Mouse (Mus musculus) left cerebral cortex, adult 11 months (tissue): Measurements from ENCODE around the gene Clstn1.
A peak's percentile ranks its signal among the peaks of the same experiment; 100 is the strongest.

Source experiments
- DNase-seq: peaks from one replicate; pipeline ENCODE4 v3.0.0; 2022; ENCODE audit warnings: low spot score

Clstn1 gene

GRCm38 (mm10) chr4:149567432-149568026 is 18.7 kb upstream of the Clstn1 start:
- DNase-seq, result no peak

- no peak for DNase-seq
These were observed 17.6 kb upstream of the Clstn1 start for GRCm38 (mm10) chr4:149568622-149569021.

- no peak for DNase-seq
These were observed 16.3 kb upstream of the Clstn1 start for GRCm38 (mm10) chr4:149569781-149570497.

- DNase-seq, result no peak
These were observed 15.8 kb upstream of the Clstn1 start for GRCm38 (mm10) chr4:149570498-149570863.

- no peak for DNase-seq
These were observed 15.1 kb upstream of the Clstn1 start for GRCm38 (mm10) chr4:149571209-149571608.

GRCm38 (mm10) chr4:149571651-149572149 is 14.6 kb upstream of the Clstn1 start:
- DNase-seq, result no peak

- no peak for DNase-seq
These were observed 13.8 kb upstream of the Clstn1 start for GRCm38 (mm10) chr4:149572446-149572845.

- DNase-seq, result no peak
These were observed 13.4 kb upstream of the Clstn1 start for GRCm38 (mm10) chr4:149572851-149573250.

GRCm38 (mm10) chr4:149574391-149574821 is 11.9 kb upstream of the Clstn1 start:
- no peak for DNase-seq

GRCm38 (mm10) chr4:149576061-149576460 is 10.2 kb upstream of the Clstn1 start:
- no peak for DNase-seq

GRCm38 (mm10) chr4:149576993-149577548 is 9.2 kb upstream of the Clstn1 start:
- no peak for DNase-seq

GRCm38 (mm10) chr4:149578085-149578681 is 8.1 kb upstream of the Clstn1 start:
- DNase-seq, result no peak

- no peak for DNase-seq
These were observed 7.4 kb upstream of the Clstn1 start for GRCm38 (mm10) chr4:149578831-149579230.

GRCm38 (mm10) chr4:149585236-149585635 is 1.0 kb upstream of the Clstn1 start:
- no peak for DNase-seq

- DNase-seq, result no peak
These were observed 721 bp downstream of the Clstn1 start for GRCm38 (mm10) chr4:149586783-149587595.

GRCm38 (mm10) chr4:149587596-149588168 is 1.4 kb downstream of the Clstn1 start:
- DNase-seq, result peak; percentile 59

- no peak for DNase-seq
These were observed 3.9 kb downstream of the Clstn1 start for GRCm38 (mm10) chr4:149590200-149590599.

- DNase-seq, result no peak
These were observed 5.2 kb downstream of the Clstn1 start for GRCm38 (mm10) chr4:149591486-149591885.

- no peak for DNase-seq
These were observed 8.8 kb downstream of the Clstn1 start for GRCm38 (mm10) chr4:149594913-149595581.

- DNase-seq, result no peak
These were observed 11.5 kb downstream of the Clstn1 start for GRCm38 (mm10) chr4:149597641-149598208.

GRCm38 (mm10) chr4:149599549-149599948 is 13.3 kb downstream of the Clstn1 start:
- no peak for DNase-seq
